Mouse (Mus musculus) ovary, adult 18-20 months (tissue): ENCODE data around the gene Parg.
"Not testable (repeated sequence)": the region's sequence is repeated elsewhere in the genome, so short reads cannot be mapped to it uniquely, and the experiment has no call there.

Source experiments
- DNase-seq: peaks from one replicate; pipeline ENCODE4 v3.0.0; 2022; ENCODE audit warnings: low spot score, mixed read lengths

Parg gene

GRCm38 (mm10) chr14:32179393-32180195 is 22.2 kb upstream of the Parg start:
- DNase-seq, result no peak

DNA sequence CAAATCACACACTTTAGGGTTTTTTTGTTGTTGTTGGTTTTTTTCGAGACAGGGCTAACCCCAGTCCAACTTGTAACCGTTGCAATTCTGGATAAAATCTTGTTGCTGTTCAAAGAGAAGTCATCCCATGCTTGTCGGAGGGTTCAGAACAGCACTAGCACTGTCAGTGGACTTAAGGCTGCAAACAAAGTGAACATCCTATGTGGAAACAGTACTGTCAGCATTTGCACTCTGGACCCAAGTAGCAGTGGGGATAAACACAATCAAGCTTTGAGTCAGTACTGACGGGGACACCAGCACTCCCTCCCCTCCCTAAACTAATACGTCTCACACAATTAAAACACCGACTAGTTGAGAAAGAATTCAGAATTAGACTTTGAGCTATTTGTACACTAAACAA is 20.9 kb upstream of the Parg start:
- DNase-seq, result no peak

- no peak for DNase-seq
Observed at GRCm38 (mm10) chr14:32183846-32184245, 17.9 kb upstream of the Parg start.

GRCm38 (mm10) chr14:32190627-32191391 is 10.9 kb upstream of the Parg start:
- no peak for DNase-seq

- no peak for DNase-seq
Observed at GRCm38 (mm10) chr14:32191926-32192325, 9.8 kb upstream of the Parg start.

DNA sequence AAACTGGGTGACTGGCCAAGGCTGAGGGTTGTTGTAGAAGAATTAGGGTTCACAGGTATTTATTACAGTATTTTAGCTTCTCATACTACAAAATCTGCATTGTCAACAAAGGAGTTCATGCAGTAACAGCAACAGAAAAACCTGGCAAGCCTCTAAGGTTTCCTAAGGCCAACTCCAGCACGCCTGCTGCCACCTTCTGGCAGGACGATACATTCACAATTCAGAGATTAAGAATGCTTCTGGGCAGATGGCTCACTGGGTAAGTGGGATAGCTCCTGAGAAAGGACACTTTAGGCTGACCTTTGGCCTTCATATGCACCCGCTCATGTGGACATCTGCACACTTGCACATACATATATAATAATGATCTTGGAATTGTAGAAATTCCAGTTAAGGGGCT is 9.3 kb upstream of the Parg start:
- no peak for DNase-seq

GRCm38 (mm10) chr14:32193557-32193956 is 8.2 kb upstream of the Parg start:
- not testable (repeated sequence) for DNase-seq

DNA sequence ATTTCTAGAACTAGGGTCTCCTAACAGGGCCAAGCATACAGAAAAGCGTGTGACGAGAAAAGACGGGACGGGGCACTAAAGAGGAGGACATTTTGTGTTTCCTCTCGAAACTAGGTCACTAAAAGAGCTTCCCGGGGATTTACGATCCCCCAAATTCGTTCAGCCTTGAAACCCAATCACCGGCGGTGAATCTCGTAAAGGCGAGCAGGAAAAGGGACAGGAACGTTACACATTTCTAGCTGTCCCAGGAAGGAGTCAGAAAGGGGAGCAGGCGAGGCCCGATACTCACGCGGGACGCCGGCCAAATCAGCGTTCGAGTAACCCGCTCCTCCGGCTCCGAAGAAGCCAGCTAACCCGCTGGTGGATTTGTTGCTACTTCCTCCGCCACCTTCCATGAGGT is 395 bp upstream of the Parg start:
- DNase-seq, result no peak

DNA sequence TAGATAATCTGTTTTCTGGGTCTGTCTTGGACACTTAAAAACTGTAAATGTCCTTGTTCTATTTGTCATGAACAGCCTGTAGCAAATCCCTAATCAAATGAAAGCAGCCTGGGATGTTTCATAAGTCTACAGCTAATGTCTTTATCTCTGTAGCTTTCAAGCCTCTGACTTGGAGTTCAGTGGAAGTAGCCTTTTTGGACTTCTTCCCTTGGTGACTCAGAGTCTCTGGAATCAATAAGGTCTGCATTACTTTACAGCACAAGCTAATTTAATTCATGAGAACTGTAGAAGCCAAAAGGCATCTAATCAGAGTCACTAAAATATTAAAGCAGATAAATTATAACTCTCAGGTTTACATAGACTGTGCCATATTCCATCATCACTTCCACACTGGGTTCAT is 24.9 kb downstream of the Parg start:
- DNase-seq, result no peak

DNA sequence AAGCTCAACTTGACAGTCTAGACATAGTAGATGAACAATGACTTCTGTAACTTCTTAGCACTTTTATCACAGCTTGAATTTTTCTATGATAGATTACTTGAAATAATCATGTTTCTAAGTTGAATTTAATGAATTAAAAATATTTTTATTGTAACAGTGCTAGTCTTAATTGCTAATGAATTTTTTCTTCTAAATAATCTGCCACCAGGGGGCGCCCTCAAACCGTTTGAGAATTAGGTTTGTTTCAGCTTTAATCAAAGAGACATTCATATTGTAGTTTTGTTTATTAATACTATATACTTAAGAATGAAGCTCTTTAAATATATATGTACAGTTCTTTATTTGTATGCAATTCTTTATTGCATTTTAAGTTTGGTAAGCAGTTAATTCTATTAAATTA is 27.2 kb downstream of the Parg start:
- no peak for DNase-seq

- DNase-seq, result no peak
Observed at GRCm38 (mm10) chr14:32242401-32242800, 40.7 kb downstream of the Parg start.

DNA sequence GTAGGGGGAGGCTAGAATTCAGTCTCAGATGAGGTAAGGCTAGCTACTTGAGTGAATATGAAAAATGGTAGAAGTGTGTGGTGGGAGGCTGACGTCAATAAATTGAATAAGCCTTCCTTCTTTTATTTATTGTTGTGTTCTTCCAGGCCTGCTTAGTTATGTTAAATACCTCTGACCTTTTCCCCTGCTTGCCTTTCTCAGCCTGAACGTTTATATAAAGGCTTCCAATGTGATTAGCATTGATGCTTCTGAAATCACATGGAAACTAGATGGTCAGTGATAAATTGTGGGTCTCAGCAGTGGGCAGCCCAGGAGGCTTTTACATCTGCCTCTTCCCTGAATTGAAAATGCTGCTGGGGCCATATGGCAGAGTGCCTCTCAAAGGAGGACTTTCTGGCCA is 44.3 kb downstream of the Parg start:
- no peak for DNase-seq

GRCm38 (mm10) chr14:32249616-32250015 is 47.9 kb downstream of the Parg start:
- DNase-seq, result no peak

GRCm38 (mm10) chr14:32260830-32261229 is 59.1 kb downstream of the Parg start:
- no peak for DNase-seq

DNA sequence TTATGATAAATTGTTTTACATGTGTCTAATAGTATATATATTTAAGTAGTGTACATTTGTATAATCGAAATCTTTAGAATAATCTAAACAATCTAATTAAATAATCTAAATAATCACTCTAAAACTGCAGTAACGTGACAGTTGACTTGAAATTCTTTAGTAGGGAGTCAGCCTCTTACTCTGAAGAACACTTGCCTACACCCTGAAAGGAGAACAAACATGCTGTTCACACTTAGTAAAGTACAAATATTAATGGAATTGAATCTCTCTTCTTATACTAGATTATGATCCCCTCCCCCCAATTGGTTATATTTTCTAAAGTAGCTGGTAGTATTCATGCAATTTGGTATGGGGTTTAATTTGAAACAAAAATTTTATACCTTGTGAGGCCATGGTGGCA is 60.0 kb downstream of the Parg start:
- DNase-seq, result no peak

GRCm38 (mm10) chr14:32268999-32269398 is 67.2 kb downstream of the Parg start:
- no peak for DNase-seq

DNA sequence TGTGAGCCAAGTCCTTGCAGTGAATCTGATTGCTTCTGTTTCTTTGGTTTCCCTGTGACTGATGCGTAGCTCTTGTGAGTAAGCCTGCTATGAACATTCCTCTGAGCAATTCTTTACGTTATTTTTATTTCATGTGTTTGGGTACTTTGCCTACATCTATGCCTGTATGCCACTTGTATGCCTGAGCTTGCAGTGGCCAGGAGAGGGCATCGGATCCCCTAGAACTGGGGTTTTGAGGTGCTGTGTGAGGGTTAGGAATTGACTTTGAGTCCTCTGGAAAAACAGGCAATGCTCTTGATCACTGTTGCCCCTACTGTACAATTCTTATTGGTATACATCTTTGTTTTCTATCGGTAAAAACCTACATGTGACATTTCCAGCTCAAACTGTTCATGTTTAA is 67.8 kb downstream of the Parg start:
- no peak for DNase-seq

DNA sequence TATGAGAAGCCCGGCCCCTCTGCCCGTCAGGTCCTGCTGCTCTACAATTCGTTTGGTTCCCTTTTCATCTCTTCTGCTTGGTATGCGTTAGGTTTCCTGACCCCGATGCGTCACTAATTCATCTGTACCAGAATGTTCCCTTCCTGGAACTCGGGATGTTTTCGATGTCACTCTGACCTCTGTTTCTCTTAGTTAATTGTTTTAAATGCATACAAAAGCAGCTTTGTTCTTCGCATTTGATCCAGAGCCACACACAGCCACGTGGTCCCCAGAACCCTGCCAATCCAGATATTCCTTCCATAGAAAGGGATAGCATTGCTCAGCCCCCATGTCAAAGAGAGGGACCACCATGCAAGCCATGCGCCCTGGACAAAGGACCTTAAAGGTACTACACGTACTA is 99.9 kb downstream of the Parg start:
- no peak for DNase-seq

GRCm38 (mm10) chr14:32302423-32302822 is 100.7 kb downstream of the Parg start:
- no peak for DNase-seq

- no peak for DNase-seq
Observed at GRCm38 (mm10) chr14:32304921-32305320, 103.2 kb downstream of the Parg start.

DNA sequence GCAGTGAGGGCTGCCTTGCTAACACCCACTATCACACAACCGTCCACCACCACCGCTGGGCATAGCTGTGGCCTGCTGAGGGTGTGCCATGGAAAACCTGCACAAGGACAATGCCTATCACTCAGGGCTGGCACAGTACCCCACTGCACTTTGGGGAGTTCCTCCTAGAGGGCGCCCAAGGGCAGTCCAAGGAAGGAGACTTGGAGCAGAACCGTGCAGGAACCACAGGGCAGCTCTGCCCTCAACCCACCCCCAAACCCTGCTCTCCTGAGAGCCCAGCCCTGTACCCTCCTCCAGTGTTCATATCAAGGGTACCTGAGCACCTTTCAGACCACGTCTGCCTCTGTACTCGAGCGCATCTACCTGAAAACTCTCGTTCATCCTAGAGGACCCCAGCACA is 108.1 kb downstream of the Parg start:
- no peak for DNase-seq

- DNase-seq, result no peak
Observed at GRCm38 (mm10) chr14:32311381-32312035, 109.8 kb downstream of the Parg start.

- no peak for DNase-seq
Observed at GRCm38 (mm10) chr14:32317822-32318221, 116.1 kb downstream of the Parg start.
